Mouse (Mus musculus): ENCODE data around the gene Il4i1.
A peak's percentile ranks its signal among the peaks of the same experiment; 100 is the strongest.

DNA sequence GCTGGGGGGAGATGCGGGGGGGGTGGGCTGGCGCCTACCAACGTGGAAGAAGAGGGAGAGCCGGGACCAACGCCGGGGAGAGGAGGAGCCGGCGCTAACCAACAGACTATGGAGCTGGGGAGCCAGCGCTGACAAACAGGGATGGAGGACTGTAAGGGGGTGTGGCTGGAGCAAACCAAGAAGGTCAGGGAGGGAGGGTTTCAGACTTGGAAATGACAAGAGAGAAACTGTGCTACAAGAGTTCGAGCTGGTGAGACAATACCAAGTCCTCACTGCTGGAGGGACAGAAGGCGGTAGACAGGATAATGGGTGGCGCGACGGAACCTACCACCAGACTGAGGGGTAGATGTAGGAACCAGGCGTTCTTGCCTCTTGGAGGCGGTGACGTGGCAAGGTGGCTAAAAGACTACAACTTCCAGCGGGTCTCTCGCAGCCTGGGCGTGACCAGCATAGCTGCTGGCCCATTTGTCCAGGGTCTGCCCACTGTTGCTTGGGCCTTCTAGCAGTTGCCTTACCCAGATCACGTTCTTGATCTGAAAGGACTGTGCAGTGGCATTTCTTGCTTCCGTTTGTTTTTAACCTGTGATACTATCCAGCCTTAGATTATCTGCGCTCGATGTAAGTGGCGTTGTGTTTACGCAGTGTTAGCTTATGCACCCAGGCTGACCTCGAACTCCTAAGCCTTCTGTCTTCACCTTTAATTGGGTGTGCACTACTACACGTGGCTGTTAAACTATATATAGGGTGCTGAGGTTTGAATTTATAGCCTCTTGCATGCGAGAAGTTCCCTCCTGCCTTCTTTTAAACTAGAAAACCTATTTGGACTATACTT, 53.7 kb downstream of the Il4i1 start, which contains the start of gene Ptov1:
- TF ChIP-seq CTCF (IDR thresholded peaks at IDR 0.05; ENCODE audit: low read depth) (peak; percentile 1; the same call in 1 of the 2 replicates), EP300 (optimal IDR thresholded peaks at IDR 0.05) (peak; percentile 81)
